Mouse (Mus musculus): ENCODE measurements around the gene Insl3.

- TF ChIP-seq CTCF (IDR thresholded peaks at IDR 0.05; ENCODE audit: low read depth, low read length): no peak
- no peak for TF ChIP-seq POLR2A (IDR thresholded peaks at IDR 0.05; ENCODE audit: borderline replicate concordance, low read depth, low read length)
Measured at GRCm38 (mm10) chr8:71715531-71715930, 26.5 kb downstream of the Insl3 start.

All from bone marrow macrophage, adult 2 months (primary cell).